Mouse (Mus musculus) E14TG2a.4 (cell line): ENCODE measurements around the gene Pglyrp2.

Experiments used
- H3K27me3 ChIP-seq: 2 replicates; pipeline ENCODE4 v1.6.1; 2014; ENCODE audit warnings: low read length, control low read depth; ENCODE audit not compliant: insufficient read depth
- H3K36me3 ChIP-seq: 2 replicates; pipeline ENCODE4 v1.6.1; 2014; ENCODE audit warnings: low read length, control low read depth; ENCODE audit not compliant: insufficient read depth
- H3K4me1 ChIP-seq: replicated peaks from 2 replicates; pipeline ENCODE4 v1.6.1; 2014; ENCODE audit warnings: low read depth, low read length, control low read depth
- H3K4me3 ChIP-seq: replicated peaks from 2 replicates; pipeline ENCODE4 v1.5.1; 2014; ENCODE audit warnings: mild to moderate bottlenecking, low read length
- H3K9me3 ChIP-seq: 2 replicates; pipeline ENCODE4 v1.6.1; 2014; ENCODE audit warnings: low read length, control low read depth
- CTCF ChIP-seq: conservative IDR thresholded peaks from 2 replicates; pipeline ENCODE4 v1.5.1; 2014; ENCODE audit warnings: low read length
- NANOG ChIP-seq: IDR thresholded peaks from 2 replicates; pipeline ENCODE4 v1.6.1; 2014; ENCODE audit warnings: borderline replicate concordance, low read length, mixed read lengths
- POU5F1 ChIP-seq: IDR thresholded peaks from 2 replicates; pipeline ENCODE4 v1.6.1; 2014; ENCODE audit warnings: low read length, borderline replicate concordance

The Pglyrp2 gene

DNA sequence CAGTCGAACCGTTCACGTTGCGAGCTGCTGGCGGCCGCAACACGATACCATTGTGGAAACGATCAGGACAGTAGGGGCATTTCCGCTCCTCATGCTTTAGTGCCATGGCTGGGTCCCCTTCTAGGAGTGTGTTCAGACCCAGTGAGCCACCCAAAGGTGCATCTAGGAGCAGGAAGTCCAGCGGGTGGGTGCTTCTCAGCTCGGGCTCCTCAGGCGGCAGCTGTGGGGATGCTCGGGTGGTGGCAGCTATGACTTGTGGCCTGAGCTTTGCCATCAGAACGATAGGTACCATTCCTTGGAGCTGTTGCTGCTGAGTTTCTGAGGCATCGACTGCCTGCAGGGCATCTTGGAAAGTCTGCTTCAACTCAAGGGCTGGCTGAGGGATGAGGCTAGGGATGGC is 47.5 kb downstream of the Pglyrp2 start:
- H3K36me3 ChIP-seq, result no peaks in the 10 kb centered on the region
- peaks cover 16% of the 10 kb centered on the region for H3K4me1 ChIP-seq
- no peak overlapping the region for H3K4me3 ChIP-seq
- no peak for TF ChIP-seq POU5F1
- no peak for TF ChIP-seq CTCF
- TF ChIP-seq NANOG, result no peak
- H3K27me3 ChIP-seq, result 0 out of 2 replicates have a peak, but pooled peaks cover 2% of the 10 kb centered on the region
- H3K9me3 ChIP-seq, result no peaks in the 10 kb centered on the region

DNA sequence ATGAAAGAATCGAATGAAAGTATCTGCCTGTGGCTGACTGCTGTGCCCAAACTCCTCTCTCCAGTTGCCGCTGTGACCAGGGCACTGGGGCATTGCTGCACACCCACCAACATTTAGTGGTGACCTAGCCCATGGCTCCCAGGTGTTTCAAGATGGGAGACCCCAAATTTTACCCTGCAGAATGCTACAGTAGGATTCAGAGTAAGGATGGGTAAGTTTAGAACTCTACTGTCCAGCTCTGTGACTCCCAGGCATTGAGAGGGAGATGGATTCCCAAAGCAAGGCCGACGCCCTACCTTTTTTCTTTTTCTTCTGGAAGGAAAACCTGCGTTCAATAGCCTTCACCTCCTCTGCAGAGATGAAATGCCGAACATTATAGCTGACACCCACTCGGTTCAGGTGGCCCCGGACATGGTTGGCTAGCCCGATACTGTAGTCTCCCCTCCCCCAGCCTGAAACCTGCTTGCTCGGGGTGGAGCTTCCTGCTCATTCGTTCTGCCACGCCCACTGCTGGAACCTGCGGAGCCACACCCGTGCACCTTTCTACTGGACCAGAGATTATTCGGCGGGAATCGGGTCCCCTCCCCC is 54.9 kb downstream of the Pglyrp2 start:
- no peak for TF ChIP-seq NANOG
- TF ChIP-seq POU5F1, result no peak
- no peak for TF ChIP-seq CTCF
- no peak overlapping the region for H3K4me3 ChIP-seq
- H3K4me1 ChIP-seq, result peaks cover 25% of the 10 kb centered on the region
- no peaks in the 10 kb centered on the region for H3K9me3 ChIP-seq
- no peaks in the 10 kb centered on the region for H3K27me3 ChIP-seq
- H3K36me3 ChIP-seq, result no peaks in the 10 kb centered on the region

DNA sequence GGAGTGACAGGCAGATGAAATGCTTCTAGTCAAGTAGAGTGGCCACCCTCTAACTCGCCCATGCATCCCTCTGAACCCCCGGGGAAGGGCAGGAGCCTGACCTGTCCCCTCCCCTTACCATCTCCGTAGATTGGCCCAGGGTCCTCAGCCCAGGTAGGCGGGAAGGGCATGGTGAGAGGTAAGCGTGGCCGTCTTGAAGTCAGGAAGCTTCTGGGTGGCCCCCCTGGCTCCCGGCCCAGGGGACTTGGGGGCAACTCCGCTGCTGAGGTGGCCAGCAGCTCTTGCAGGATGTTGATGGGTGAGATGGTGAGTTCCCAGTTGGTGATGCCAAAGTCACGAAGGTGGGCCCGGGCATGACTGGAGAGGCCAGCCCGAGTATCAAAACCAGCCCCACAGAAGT is 56.3 kb downstream of the Pglyrp2 start:
- H3K36me3 ChIP-seq, result peaks cover 4% of the 10 kb centered on the region
- H3K9me3 ChIP-seq, result no peaks in the 10 kb centered on the region
- H3K4me1 ChIP-seq, result peaks cover 35% of the 10 kb centered on the region
- H3K27me3 ChIP-seq, result no peaks in the 10 kb centered on the region
- TF ChIP-seq CTCF, result no peak
- H3K4me3 ChIP-seq, result no peak overlapping the region

DNA sequence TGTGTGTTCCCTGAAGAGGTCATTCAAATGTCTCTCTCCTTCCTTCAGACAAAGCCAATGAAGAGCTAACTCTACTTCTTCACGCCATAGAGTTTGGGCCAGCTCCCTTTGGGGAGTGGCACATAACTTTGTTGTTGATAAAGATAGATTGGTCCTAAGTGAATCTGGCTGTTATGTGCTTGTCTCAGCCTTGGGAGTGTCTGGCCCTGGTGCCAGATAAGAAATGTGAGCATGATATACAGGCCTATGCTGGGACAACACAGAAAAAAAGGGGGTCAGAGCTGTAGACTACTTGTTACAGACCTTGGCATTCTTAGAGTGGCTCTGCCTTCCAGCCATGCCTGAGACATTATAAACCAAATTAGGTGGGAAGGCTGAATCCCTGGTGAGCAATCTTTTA is 58.7 kb downstream of the Pglyrp2 start:
- Histone ChIP-seq H3K4me1 (peaks cover 56% of the 10 kb centered on the region), H3K27me3 (no peaks in the 10 kb centered on the region), H3K36me3 (peaks cover 28% of the 10 kb centered on the region), H3K4me3 (peak overlapping the region; percentile 97; the same call in 1 of the 2 replicates), H3K9me3 (no peaks in the 10 kb centered on the region)
- no peak for TF ChIP-seq NANOG
- TF ChIP-seq POU5F1, result no peak
- TF ChIP-seq CTCF, result no peak

DNA sequence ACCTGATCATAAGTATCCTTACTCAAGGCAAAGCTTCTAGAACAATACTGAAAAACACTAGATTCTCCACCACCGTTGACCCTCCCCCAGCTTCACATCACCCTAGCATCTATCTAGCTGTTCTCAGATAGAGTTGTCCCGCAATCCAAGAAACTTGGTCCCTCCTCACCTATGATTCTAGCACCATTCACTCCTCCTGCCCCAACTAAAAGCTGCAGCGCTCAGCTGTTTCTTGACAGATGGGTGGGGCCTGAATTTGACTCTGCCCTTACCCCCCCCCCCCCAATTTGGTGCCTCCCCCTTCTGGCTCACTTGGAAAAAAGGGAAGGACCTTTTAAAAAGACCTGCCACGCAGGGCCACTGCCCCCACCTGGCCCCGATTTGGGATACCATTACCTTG is 59.1 kb downstream of the Pglyrp2 start:
- H3K36me3 ChIP-seq, result peaks cover 32% of the 10 kb centered on the region
- no peaks in the 10 kb centered on the region for H3K27me3 ChIP-seq
- H3K4me1 ChIP-seq, result peaks cover 60% of the 10 kb centered on the region
- peak overlapping the region; percentile 97 for H3K4me3 ChIP-seq
- TF ChIP-seq CTCF, result no peak
- no peak for TF ChIP-seq NANOG
- TF ChIP-seq POU5F1, result no peak
- H3K9me3 ChIP-seq, result no peaks in the 10 kb centered on the region

DNA sequence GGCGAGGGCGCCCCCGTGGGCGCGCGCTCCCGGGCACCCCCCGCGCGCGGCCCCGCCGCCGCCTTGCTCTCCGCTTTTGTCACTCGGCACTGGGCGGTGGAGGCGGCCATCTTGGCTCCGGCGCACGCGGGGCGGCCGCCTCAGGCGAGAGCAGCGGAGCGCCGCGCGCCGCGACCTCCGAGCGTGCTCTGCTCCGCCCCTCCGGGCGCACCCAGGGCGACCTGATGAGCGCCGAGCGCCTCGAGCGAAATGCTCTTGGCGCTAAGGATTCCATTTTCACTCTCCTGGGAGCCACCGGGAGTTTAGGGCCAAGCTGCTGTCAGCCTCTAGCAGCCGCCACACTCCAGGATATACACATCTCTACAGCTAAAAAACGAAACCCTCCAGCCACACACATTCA is 59.6 kb downstream of the Pglyrp2 start:
- no peak for TF ChIP-seq NANOG
- no peak for TF ChIP-seq POU5F1
- no peak for TF ChIP-seq CTCF
- Histone ChIP-seq H3K4me1 (peaks cover 66% of the 10 kb centered on the region), H3K4me3 (peak overlapping the region; percentile 97)

DNA sequence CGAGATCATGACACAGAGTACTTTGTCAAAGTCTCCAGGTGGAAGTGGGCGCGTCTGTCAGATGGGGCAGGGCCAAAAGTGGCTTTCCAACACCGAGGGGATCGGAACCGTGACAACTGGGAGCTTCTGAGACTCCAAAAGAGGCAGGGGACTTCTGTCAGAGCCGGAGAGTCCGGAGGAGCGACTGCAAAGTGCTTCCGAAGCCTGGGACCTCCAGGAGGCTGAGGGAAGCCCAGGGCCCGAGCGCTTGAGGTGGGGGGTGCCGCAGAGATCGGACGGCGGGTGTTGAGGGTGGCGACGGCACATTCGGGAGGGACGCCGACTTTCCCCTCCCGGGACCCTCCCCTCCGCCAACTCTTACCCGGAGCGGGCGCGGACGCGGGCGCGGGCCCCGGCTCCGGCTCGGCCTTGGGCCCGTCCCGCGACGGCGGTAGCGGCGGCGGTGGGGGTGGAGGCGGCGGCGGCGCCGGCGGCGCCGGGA is 60.1 kb downstream of the Pglyrp2 start:
- H3K4me1 ChIP-seq, result peaks cover 70% of the 10 kb centered on the region
- peaks cover 42% of the 10 kb centered on the region for H3K36me3 ChIP-seq
- TF ChIP-seq POU5F1 (no peak), NANOG (no peak), CTCF (no peak)
- H3K9me3 ChIP-seq, result no peaks in the 10 kb centered on the region
- H3K4me3 ChIP-seq, result peak overlapping the region; percentile 97
- no peaks in the 10 kb centered on the region for H3K27me3 ChIP-seq

More for the DNA sequence above, 59.6 kb downstream of the Pglyrp2 start:
- peaks cover 37% of the 10 kb centered on the region for H3K36me3 ChIP-seq
- no peaks in the 10 kb centered on the region for H3K27me3 ChIP-seq
- H3K9me3 ChIP-seq, result no peaks in the 10 kb centered on the region

DNA sequence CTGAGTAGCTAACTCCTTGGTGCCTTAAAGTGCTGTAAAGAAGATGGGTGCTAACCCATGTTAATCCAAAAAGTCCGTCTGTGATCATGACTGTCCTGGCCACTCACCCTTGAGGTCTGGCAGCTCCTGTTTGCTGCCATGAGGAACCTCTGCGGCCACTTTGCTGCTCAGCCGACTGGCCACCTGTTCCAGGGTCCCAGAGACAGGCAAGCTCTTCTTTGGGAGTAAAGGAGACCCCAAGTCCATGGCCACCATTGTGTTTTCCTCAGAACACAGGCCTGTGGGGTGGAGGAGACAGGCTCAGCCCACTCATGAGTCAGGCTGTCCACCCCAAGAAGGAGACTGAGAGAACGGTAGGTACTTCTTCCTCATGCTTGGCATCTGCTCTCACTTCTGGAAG is 61.3 kb downstream of the Pglyrp2 start:
- peaks cover 54% of the 10 kb centered on the region for H3K36me3 ChIP-seq
- no peaks in the 10 kb centered on the region for H3K9me3 ChIP-seq
- peak overlapping the region; percentile 97 for H3K4me3 ChIP-seq
- H3K4me1 ChIP-seq, result peaks cover 76% of the 10 kb centered on the region
- no peak for TF ChIP-seq NANOG
- no peaks in the 10 kb centered on the region for H3K27me3 ChIP-seq
